Comparison of ENCODE assay signal across 34 mouse cellular contexts in genomic region chr2:151790169-151790568, GRCm38 (mm10). TPM values are rescaled to one million over a fixed set of nuclear protein-coding genes. Genes with fewer than 3 reads are reported as not detected.
A peak's percentile ranks its signal among the peaks of the same experiment; 100 is the strongest.
DNase-seq lines count a peak whose midpoint lies in the region.
"Had no signal": no experiment of that assay in that cellular context is flagged by ENCODE, and none has a peak within 500 bp of the region (broad histone marks: within the 10 kb centered on the region; RNA-seq: fewer than 3 reads in every experiment).

No protein-coding gene starts in this region.

- no peak overlapping the region for H3K4me3 ChIP-seq in limb, embryonic 10.5 days
- H3K4me3 ChIP-seq: forebrain, embryonic 13.5 days; heart, embryonic 12.5 days; limb, embryonic 15.5 days; liver, embryonic 13.5 days had no signal

- peak; percentile 67 for DNase-seq in embryo, embryonic 10.5 days (ENCODE audit: low spot score)
- peak; percentile 17 for DNase-seq in embryo, embryonic 9.5 days (ENCODE audit: extremely low spot score)
- peak; percentile 81 for DNase-seq in limb, embryonic 10.5 days (ENCODE audit: low spot score)
- peak; percentile 10 for DNase-seq in yolk sac, embryonic 10.5 days (ENCODE audit: low spot score)
- DNase-seq in gastrocnemius, postnatal 36 days, result no peak
- DNase-seq in adrenal gland, adult (ENCODE audit: inconsistent age in 2 of 2, low spot score in 1 of 2), result no peak
- DNase-seq in kidney, adult 8-10 months, result no peak
- DNase-seq: adrenal gland, adult 2 months; adrenal gland, postnatal 36 days; cerebellum, adult 18-20 months; cerebellum, postnatal 14 days; gastrocnemius, postnatal 25 days; heart, adult 18-20 months; heart, postnatal 4 days; kidney, adult 18-20 months; layer of hippocampus, postnatal 36 days; liver, embryonic 13.5 days; lung, adult 18-20 months; lung, postnatal 4 days; midbrain, embryonic 14.5 days; right cerebral cortex, postnatal 4 days; thymus, adult 18-20 months; thymus, postnatal 36 days had no signal

- H3K27ac ChIP-seq in limb, embryonic 10.5 days, result 0 out of 2 replicates have a peak overlapping the region, but pooled peaks have one; percentile 27
- H3K27ac ChIP-seq: forebrain, embryonic 13.5 days; hindbrain, embryonic 14.5 days; limb, embryonic 15.5 days; liver, embryonic 13.5 days; stomach, postnatal 0 days had no signal

- peaks cover 15% of the 10 kb centered on the region; the same call in 1 of the 2 replicates for H3K27me3 ChIP-seq in limb, embryonic 10.5 days (ENCODE audit: low read depth, poor library complexity, severe bottlenecking)
- H3K27me3 ChIP-seq: forebrain, embryonic 13.5 days; limb, embryonic 15.5 days; liver, embryonic 13.5 days had no signal

- no peaks in the 10 kb centered on the region for H3K9me3 ChIP-seq in limb, embryonic 10.5 days (replicated peaks)
- H3K9me3 ChIP-seq: heart, embryonic 12.5 days; limb, embryonic 15.5 days; liver, embryonic 13.5 days had no signal

- H3K4me1 ChIP-seq in limb, embryonic 10.5 days, result peaks cover 45% of the 10 kb centered on the region
- H3K4me1 ChIP-seq: forebrain, embryonic 13.5 days; heart, embryonic 12.5 days; liver, embryonic 13.5 days had no signal

- WGBS in limb, embryonic 10.5 days, result 17% methylated on average over 7 of the region's 7 CpGs

- H3K36me3 ChIP-seq in limb, embryonic 10.5 days, result no peaks in the 10 kb centered on the region
- H3K36me3 ChIP-seq: heart, embryonic 12.5 days; limb, embryonic 15.5 days; liver, embryonic 13.5 days had no signal

- intact Hi-C loops in gastrocnemius, postnatal 36 days (cut with DNase I), result no loop called here

RNA-seq across cellular contexts. Expression of gene Psmf1, which starts 46.2 kb away (rescaled TPM):
- 60.6 and 60.8 TPM in 2 replicates for polyA plus RNA-seq in limb, embryonic 10.5 days (2016; fragmentation: Nextera tagmentation; extraction: Ambion mirVana)
- 10 to 100 TPM; 17.0 to 19.9 TPM for total RNA-seq in gastrocnemius, postnatal 36 days (2021)

RNA-seq across cellular contexts. Expression of gene Rspo4, which starts 52.6 kb away (rescaled TPM):
- 18.5 and 28.9 TPM in 2 replicates for polyA plus RNA-seq in limb, embryonic 10.5 days (2016; fragmentation: Nextera tagmentation; extraction: Ambion mirVana)
- not detected for total RNA-seq in gastrocnemius, postnatal 36 days (2021)
- total RNA-seq: gastrocnemius, postnatal 25 days; heart, adult 18-20 months; heart, postnatal 4 days; layer of hippocampus, postnatal 36 days; megakaryocyte-erythroid progenitor cell, adult 5-6 weeks had no signal
- polyA plus RNA-seq: CD4-positive, CD25-positive, alpha-beta regulatory T cell, adult 4 months; heart, embryonic 12.5 days; heart, postnatal 0 days; inflammation-experienced regulatory T-cells, adult 6 months; large intestine, adult 2 months; liver, embryonic 13.5 days; spleen, adult 2 months had no signal

Comparison
In these comparisons a context has a peak if more than half of its experiments do, and no peak if none do; other contexts are left out.
1. DNase-seq: peak in embryo, embryonic 10.5 days (single experiment), embryo, embryonic 9.5 days (single experiment), limb, embryonic 10.5 days (single experiment) and yolk sac, embryonic 10.5 days (single experiment); none in gastrocnemius, postnatal 36 days (0 of 2), adrenal gland, adult (0 of 2) and kidney, adult 8-10 months (0 of 2).